Mouse (Mus musculus) heart, embryonic 16.5 days (tissue): ENCODE data around the gene Tpra1. TPM values are rescaled to one million over a fixed set of nuclear protein-coding genes. Genes with fewer than 3 reads are reported as not detected.

Experiments used
- ATAC-seq: fragments of 200-750 bp; cut with Nextera tagmentation; replicated peaks from 2 replicates; pipeline ENCODE4 v1.8.0; 2017; ENCODE audit warnings: moderate number of reproducible peaks; ENCODE audit not compliant: insufficient read depth, low FRiP score; ENCODE audit errors: extremely low read depth
- H3K27ac ChIP-seq: fragments of 300-500 bp; sonication (generic); 2 replicates; pipeline ENCODE4 v1.5.1; 2014; ENCODE audit warnings: mild to moderate bottlenecking, low read length, control low read depth, moderate library complexity
- H3K27me3 ChIP-seq: fragments of 300-500 bp; sonication (generic); 2 replicates; pipeline ENCODE4 v1.6.1; 2014; ENCODE audit warnings: low read length, mixed read lengths; ENCODE audit not compliant: control insufficient read depth, insufficient read depth
- H3K36me3 ChIP-seq: fragments of 300-500 bp; sonication (generic); 2 replicates; pipeline ENCODE4 v1.6.1; 2014; ENCODE audit not compliant: control insufficient read depth, insufficient read depth
- H3K4me1 ChIP-seq: fragments of 300-500 bp; sonication (generic); 2 replicates; pipeline ENCODE4 v1.6.1; 2014; ENCODE audit warnings: low read length, mixed read lengths; ENCODE audit not compliant: control insufficient read depth, insufficient read depth
- H3K4me2 ChIP-seq: fragments of 300-500 bp; sonication (generic); 2 replicates; pipeline ENCODE4 v1.6.1; 2014; ENCODE audit warnings: low read depth, mild to moderate bottlenecking, control low read depth, low read length
- H3K4me3 ChIP-seq: fragments of 300-500 bp; sonication (generic); 2 replicates; pipeline ENCODE4 v1.5.1; 2014; ENCODE audit warnings: mild to moderate bottlenecking, control low read depth, low read length
- H3K9ac ChIP-seq: fragments of 300-500 bp; sonication (generic); 2 replicates; pipeline ENCODE4 v1.6.1; 2014; ENCODE audit warnings: low read length, control low read depth
- H3K9me3 ChIP-seq: fragments of 300-500 bp; sonication (generic); replicated peaks from 2 replicates; pipeline ENCODE4 v1.6.1; 2016; ENCODE audit warnings: low read length; ENCODE audit not compliant: control insufficient read depth
- WGBS: fragments of 180-500 bp; shearing (Covaris S2); extraction: QIAGEN DNeasy Blood & Tissue Kit; methylation state at CpG from one replicate; pipeline ENCODE4 v1.1.7; 2014; 5-methylcytosine and 5-hydroxymethylcytosine counted together
- polyA plus RNA-seq: library from polyadenylated mRNA; unstranded; fragments of >200 nt; fragmentation: Nextera tagmentation; extraction: Ambion mirVana; gene quantifications from 2 replicates; pipeline ENCODE4 v1.2.1, GENCODE M21; 2015

The Tpra1 gene
- polyA plus RNA-seq: 54.9 and 58.0 TPM in 2 replicates

DNA sequence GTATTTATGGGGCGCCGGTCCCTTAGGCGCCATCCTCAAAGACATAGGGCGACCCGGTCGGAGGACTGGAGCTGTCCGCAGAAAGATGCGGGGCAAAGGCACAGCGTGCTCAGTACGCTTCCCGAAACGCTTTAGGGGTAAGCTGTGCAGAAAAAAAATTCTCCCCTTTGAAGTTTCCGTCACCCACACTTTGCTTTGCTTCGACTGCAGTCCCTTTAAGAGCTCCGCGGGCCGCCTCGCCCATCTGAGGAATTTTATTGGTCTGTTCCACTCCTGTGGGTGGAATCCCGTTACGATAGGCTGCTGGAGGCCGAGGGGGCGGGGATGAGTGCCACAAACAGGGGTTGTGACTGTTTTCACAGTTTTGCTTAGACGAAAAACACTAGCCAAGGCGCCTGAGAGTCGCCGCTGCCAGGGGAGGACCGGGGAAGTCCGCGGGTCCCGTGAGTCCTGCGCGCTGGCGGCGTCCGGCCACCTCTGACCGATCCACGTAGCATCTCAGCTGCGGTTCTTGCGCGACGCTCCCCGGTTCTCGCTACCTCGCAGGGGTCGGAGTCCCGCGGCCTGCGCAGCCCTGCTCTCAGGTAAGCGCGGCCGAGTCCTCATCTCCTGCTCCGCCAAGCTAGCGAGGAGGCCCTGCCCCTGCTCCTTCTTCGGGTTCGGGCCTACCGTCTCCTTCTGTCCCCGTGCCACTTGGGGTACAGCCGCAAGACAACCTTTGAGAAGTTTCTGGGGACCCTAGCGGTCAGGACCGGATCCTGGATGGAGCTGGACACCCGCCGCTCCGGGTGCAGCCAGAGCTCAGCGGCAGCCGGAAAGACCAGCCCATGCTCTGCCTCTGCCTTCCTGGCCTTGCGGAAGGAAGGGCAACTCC is at the start of gene Tpra1:
Tpra1 (plus strand) TSS at position 305 of the 874 bp plus-strand sequence.
- H3K9ac ChIP-seq: peak within 1 kb of the TSS; percentile 94
- under 1% methylated on average over 66 of the region's 66 CpGs for WGBS
- peaks cover 46% of the 10 kb centered on the region for H3K4me1 ChIP-seq

DNA sequence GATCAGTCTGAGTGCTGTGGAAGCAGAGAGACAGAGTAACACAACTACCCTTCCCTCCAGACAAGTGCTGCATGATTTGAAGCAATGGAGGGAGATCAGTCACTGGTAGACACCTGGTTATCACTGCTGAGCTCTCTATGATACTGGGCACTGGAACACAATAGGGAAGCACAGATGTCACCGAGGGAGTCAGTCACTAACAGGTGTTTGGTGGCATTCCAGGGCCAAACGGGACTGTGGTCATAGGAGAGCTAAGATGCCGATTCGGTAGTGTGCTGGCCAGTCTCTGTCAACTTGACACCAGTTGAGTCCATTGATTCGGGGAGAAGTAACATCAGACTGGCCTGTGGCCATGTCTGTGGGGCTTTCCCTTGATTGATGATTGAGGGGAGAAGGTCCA is 47.5 kb upstream of the Tpra1 start:
- Histone ChIP-seq H3K4me1 (peaks cover 12% of the 10 kb centered on the region), H3K9me3 (0 out of 2 replicates have a peak, but pooled peaks cover 2% of the 10 kb centered on the region), H3K27ac (no peak overlapping the region), H3K4me3 (no peak overlapping the region), H3K9ac (no peak overlapping the region), H3K27me3 (no peaks in the 10 kb centered on the region), H3K36me3 (no peaks in the 10 kb centered on the region), H3K4me2 (no peak overlapping the region)
- 66% methylated on average over 5 of the region's 5 CpGs for WGBS
- ATAC-seq: no peak

More for the DNA sequence above, at the start of gene Tpra1:
- ATAC-seq: peak; percentile 88
- Histone ChIP-seq H3K9me3 (no peaks in the 10 kb centered on the region), H3K27ac (peak within 1 kb of the TSS; percentile 95), H3K4me3 (peak within 1 kb of the TSS; percentile 89), H3K36me3 (no peaks in the 10 kb centered on the region), H3K4me2 (peak within 1 kb of the TSS; percentile 96), H3K27me3 (no peaks in the 10 kb centered on the region)

DNA sequence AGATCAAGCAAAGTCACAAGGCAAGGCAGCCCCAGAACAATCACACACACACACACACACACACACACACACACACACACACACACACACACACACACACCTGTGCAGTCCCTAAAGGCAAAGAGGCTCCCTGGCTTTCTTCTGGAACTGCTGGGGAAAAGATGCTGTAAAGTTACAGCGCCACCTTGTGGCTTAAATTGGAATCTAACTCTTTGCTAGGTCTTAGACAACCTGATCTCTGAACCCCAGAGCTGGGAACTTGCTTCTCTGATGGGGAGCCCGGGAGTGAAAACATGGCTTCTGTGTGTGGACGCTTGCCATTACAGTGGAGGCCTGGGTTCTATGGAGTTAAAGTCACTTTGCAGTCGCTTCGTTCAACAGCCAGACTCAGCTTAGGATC is 46.4 kb upstream of the Tpra1 start:
- no peak overlapping the region for H3K27ac ChIP-seq
- peaks cover 12% of the 10 kb centered on the region for H3K4me1 ChIP-seq
- H3K9ac ChIP-seq: no peak overlapping the region
- WGBS: 17% methylated on average over 5 of the region's 5 CpGs
- H3K27me3 ChIP-seq: no peaks in the 10 kb centered on the region
- no peak for ATAC-seq
- no peak overlapping the region for H3K4me3 ChIP-seq
- H3K36me3 ChIP-seq: no peaks in the 10 kb centered on the region
- 0 out of 2 replicates have a peak, but pooled peaks cover 2% of the 10 kb centered on the region for H3K9me3 ChIP-seq
- no peak overlapping the region for H3K4me2 ChIP-seq

DNA sequence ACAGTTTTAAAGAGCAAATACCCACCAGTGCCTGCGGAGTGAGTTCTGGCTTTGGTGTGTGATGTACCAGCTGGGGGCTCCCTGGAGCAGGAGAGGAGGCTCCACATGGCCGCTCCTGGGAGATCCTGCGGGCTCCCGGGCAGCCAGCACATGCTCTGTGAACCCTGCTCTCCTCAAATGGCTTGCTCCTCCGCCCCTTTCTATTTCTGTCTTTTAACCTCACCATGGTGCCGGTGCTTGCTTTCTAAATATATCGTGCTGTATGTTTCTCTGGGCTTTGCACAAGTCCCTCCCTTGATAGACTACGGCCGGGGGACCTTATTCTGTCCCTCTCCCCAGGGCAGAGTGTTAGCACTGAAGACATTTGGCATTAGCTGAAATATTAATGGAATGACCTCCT is 44.8 kb upstream of the Tpra1 start:
- peaks cover 12% of the 10 kb centered on the region for H3K4me1 ChIP-seq
- H3K27me3 ChIP-seq: no peaks in the 10 kb centered on the region
- H3K36me3 ChIP-seq: peaks cover 5% of the 10 kb centered on the region; the same call in 1 of the 2 replicates
- H3K4me2 ChIP-seq: peak overlapping the region; percentile 43
- peak overlapping the region; percentile 60 for H3K9ac ChIP-seq
- H3K9me3 ChIP-seq: no peaks in the 10 kb centered on the region
- H3K4me3 ChIP-seq: no peak overlapping the region
- WGBS: 17% methylated on average over 9 of the region's 9 CpGs
- H3K27ac ChIP-seq: peak overlapping the region; percentile 96
- peak; percentile 90 for ATAC-seq

- H3K36me3 ChIP-seq: peaks cover 5% of the 10 kb centered on the region; the same call in 1 of the 2 replicates
- no peak for ATAC-seq
- H3K9me3 ChIP-seq: no peaks in the 10 kb centered on the region
- peak overlapping the region; percentile 96 for H3K27ac ChIP-seq
- 63% methylated on average over 6 of the region's 6 CpGs for WGBS
- peaks cover 12% of the 10 kb centered on the region for H3K4me1 ChIP-seq
- H3K4me3 ChIP-seq: no peak overlapping the region
- H3K9ac ChIP-seq: peak overlapping the region; percentile 60
- H3K4me2 ChIP-seq: peak overlapping the region; percentile 43
- H3K27me3 ChIP-seq: no peaks in the 10 kb centered on the region
These were observed 44.2 kb upstream of the Tpra1 start for GRCm38 (mm10) chr6:88857830-88858229.

GRCm38 (mm10) chr6:88858341-88858740 is 43.7 kb upstream of the Tpra1 start:
- Histone ChIP-seq H3K27ac (peak overlapping the region; percentile 96), H3K9me3 (no peaks in the 10 kb centered on the region), H3K9ac (peak overlapping the region; percentile 26), H3K27me3 (no peaks in the 10 kb centered on the region), H3K4me2 (no peak overlapping the region), H3K36me3 (peaks cover 5% of the 10 kb centered on the region; the same call in 1 of the 2 replicates), H3K4me1 (peaks cover 12% of the 10 kb centered on the region), H3K4me3 (no peak overlapping the region)
- WGBS: 46% methylated on average over 7 of the region's 7 CpGs
- 0 out of 2 replicates have a peak, but pooled peaks have one; percentile 16 for ATAC-seq

GRCm38 (mm10) chr6:88860914-88861313 is 41.1 kb upstream of the Tpra1 start:
- Histone ChIP-seq H3K27ac (no peak overlapping the region), H3K36me3 (peaks cover 9% of the 10 kb centered on the region), H3K9ac (no peak overlapping the region), H3K27me3 (no peaks in the 10 kb centered on the region), H3K9me3 (no peaks in the 10 kb centered on the region), H3K4me2 (no peak overlapping the region), H3K4me3 (no peak overlapping the region), H3K4me1 (peaks cover 12% of the 10 kb centered on the region)
- whole genome bisulfite sequencing: 26% methylated on average over 2 of the region's 2 CpGs
- no peak for ATAC-seq

DNA sequence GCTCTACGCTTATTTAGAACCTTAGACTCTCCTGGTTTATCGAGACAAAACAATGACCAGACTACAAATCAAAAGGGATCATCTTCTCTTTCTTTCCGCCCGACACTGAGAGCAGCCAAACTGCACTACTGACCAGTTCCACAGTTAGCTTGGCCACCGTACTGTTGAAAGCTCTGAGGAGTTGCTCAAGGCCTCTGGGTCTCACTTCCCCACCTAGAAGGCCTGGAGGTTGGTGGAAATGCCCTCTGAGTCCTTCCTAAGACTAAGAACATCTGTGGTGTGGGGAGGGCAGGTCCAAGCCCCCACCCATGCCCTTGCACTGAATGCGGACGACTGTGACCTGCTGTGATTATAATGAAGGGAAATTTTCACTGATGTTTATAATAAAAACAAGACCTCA is 36.3 kb upstream of the Tpra1 start:
- Histone ChIP-seq H3K9ac (no peak overlapping the region), H3K4me1 (no peaks in the 10 kb centered on the region), H3K4me3 (no peak overlapping the region), H3K9me3 (no peaks in the 10 kb centered on the region), H3K27ac (no peak overlapping the region), H3K36me3 (peaks cover 9% of the 10 kb centered on the region), H3K27me3 (no peaks in the 10 kb centered on the region), H3K4me2 (no peak overlapping the region)
- WGBS: 78% methylated on average over 7 of the region's 7 CpGs
- ATAC-seq: no peak

- H3K4me3 ChIP-seq: no peak overlapping the region
- no peak overlapping the region for H3K9ac ChIP-seq
- H3K27me3 ChIP-seq: peaks cover 3% of the 10 kb centered on the region; the same call in 1 of the 2 replicates
- no peak overlapping the region for H3K4me2 ChIP-seq
- H3K36me3 ChIP-seq: peaks cover 2% of the 10 kb centered on the region; the same call in 1 of the 2 replicates
- WGBS: 80% methylated on average over 7 of the region's 7 CpGs
- H3K9me3 ChIP-seq: no peaks in the 10 kb centered on the region
- no peak for ATAC-seq
- H3K27ac ChIP-seq: no peak overlapping the region
- no peaks in the 10 kb centered on the region for H3K4me1 ChIP-seq
These were observed 32.6 kb upstream of the Tpra1 start for GRCm38 (mm10) chr6:88869459-88869858.
